Mouse (Mus musculus) liver, adult 2 months (tissue): ENCODE results near the gene Cdh15.

Experiments
- CTCF ChIP-seq: fragments of 200-500 bp; IDR thresholded peaks from 2 replicates; pipeline ENCODE4 v1.5.1; 2011; ENCODE audit warnings: low read depth, low read length, control low read depth
- POLR2A ChIP-seq: fragments of 200-500 bp; IDR thresholded peaks from 2 replicates; pipeline ENCODE4 v1.6.1; 2011; ENCODE audit warnings: low read length, control low read depth; ENCODE audit not compliant: insufficient read depth; ENCODE audit errors: extremely low read depth

DNA sequence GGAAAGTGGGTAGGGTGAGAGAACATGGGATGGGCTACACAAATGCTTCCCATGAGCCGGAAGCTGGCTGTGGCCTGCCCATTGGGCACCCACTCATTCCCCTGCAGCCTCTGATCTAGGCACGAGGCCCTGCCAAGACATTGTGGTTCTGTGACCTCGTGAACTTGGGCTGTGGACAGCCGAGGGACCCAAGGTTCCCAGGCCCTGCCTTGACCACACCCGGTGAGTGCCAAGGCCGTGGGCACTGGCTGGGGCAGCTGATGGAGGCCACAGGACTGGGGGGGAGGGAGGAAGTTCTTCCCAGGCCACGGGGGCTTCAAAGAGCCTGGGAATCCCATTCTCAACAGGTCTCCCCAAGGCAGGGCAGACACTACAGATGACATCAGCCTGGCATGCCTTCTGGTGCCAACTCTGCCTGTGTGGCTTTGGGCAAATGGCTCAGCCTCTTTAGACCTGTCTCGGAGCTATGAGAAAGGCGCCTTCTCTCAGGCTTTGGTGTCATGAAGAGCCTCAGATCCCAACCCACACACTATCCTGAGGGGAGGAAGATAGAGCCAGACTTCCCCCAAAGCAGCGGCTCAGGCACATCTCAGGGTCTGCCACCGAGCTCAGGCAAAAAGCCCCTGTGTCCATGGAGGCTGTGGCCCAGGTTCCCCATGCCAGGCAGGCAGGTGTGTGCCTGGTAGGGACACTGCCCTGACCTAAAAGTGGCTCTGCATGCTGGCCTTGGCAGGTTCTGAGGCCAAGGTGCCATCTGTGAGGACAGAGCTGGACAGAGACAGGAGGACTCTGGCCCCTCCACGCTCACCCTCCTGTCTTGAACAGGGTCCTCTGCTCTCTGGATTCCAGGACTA, 4.2 kb downstream of the Cdh15 start:
- no peak for TF ChIP-seq POLR2A
- no peak for TF ChIP-seq CTCF
